Mouse (Mus musculus): ENCODE data around the gene Hist1h2ab.

DNA sequence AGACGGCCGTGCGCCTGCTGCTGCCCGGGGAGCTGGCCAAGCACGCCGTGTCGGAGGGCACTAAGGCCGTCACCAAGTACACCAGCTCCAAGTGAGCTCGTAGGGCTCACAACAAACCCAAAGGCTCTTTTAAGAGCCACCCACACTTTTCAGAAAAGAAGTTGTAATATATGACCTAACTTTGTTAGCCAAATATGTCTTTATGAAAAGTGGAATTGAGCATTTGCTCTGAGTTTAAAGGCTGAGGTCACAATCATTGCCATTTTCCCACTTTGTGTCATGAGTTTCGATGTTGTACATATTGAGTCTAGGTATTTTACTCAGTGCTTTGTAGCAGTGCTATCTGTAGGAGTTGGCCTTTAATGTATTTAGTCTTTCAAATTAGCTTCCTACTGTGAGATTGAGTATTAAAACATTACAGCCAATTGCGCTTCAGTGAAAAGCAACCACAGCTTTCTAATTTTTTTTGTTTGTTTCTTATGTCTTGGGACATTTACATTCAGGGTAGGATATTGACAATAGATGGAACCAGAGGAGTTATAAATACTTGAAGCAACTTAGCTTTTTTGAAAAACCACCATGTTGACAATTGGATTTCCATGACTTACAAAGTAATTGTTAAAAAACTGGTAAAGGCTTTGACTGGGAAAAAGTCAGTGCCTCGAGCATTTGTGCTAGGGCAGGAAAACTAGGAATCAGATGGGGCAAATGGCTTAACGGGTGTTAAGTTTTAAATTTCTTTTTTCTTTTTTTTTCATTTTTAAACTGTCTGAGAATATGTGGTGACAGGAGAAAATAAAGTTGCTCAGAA lies 3.6 kb upstream of the Hist1h2ab start:
- no peak for TF ChIP-seq CTCF (IDR thresholded peaks at IDR 0.05; ENCODE audit: low read depth)
- no peak for TF ChIP-seq EP300 (optimal IDR thresholded peaks at IDR 0.05)

Data from stomach, postnatal 0 days (tissue).